In the genomic region with DNA sequence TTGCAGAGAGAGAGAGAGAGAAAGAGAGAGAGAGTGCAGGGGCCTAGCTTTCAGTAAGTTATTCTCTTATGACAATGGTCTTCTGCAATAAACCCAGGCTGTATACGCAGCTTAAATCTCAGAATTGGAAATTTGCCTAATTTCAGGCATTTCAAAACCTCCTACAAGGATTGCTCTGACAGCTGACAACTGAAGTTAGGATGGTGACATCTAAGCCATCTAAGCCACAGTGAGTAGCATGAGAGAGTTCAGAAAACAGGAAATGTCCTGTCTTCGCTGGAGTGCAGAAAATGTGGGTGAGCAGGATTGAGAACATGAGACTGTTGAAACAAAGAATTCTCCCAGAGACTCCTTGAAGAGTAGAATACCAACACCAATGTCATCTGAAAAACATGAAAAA, we compare ENCODE assay signal across 17 mouse cellular contexts. TPM values are rescaled to one million over a fixed set of nuclear protein-coding genes. Genes with fewer than 3 reads are reported as not detected.
"Had no signal": no experiment of that assay in that cellular context is flagged by ENCODE, and none has a peak within 500 bp of the region (broad histone marks: within the 10 kb centered on the region; RNA-seq: fewer than 3 reads in every experiment).

No protein-coding gene starts in this region.

- H3K27me3 ChIP-seq: limb, embryonic 12.5 days; liver, embryonic 13.5 days; midbrain, embryonic 12.5 days; stomach, embryonic 15.5 days had no signal

- H3K9ac ChIP-seq: limb, embryonic 12.5 days; liver, embryonic 13.5 days; liver, postnatal 0 days; midbrain, embryonic 12.5 days; stomach, embryonic 15.5 days had no signal

- H3K4me3 ChIP-seq: limb, embryonic 12.5 days; liver, embryonic 13.5 days; midbrain, embryonic 12.5 days; stomach, embryonic 15.5 days had no signal

- H3K36me3 ChIP-seq: limb, embryonic 12.5 days; liver, embryonic 13.5 days; midbrain, embryonic 12.5 days; stomach, embryonic 15.5 days had no signal

- H3K27ac ChIP-seq: limb, embryonic 12.5 days; liver, embryonic 13.5 days; macrophage; midbrain, embryonic 12.5 days; stomach, embryonic 15.5 days had no signal

- ATAC-seq: liver, postnatal 0 days had no signal

- H3K4me1 ChIP-seq: limb, embryonic 12.5 days; liver, embryonic 13.5 days; midbrain, embryonic 12.5 days; stomach, embryonic 15.5 days had no signal

- H3K9me3 ChIP-seq: limb, embryonic 12.5 days; liver, embryonic 13.5 days; midbrain, embryonic 12.5 days; stomach, embryonic 15.5 days had no signal

- DNase-seq: kidney, adult 8-10 months; kidney, postnatal 36 days; layer of hippocampus, adult 9-11 months; layer of hippocampus, postnatal 36 days; liver; liver, embryonic 13.5 days; liver, postnatal 0 days; right cerebral cortex, postnatal 14 days; thymus, adult 2 months; thymus, postnatal 25 days had no signal

- H3K4me2 ChIP-seq: limb, embryonic 12.5 days; liver, embryonic 13.5 days; midbrain, embryonic 12.5 days; stomach, embryonic 15.5 days had no signal

RNA-seq across cellular contexts. Expression of gene Fam110c, which starts 56.8 kb away (rescaled TPM):
- total RNA-seq: layer of hippocampus, adult 18-20 months; layer of hippocampus, postnatal 36 days; midbrain, postnatal 0 days had no signal
- polyA plus RNA-seq: neural tube, embryonic 14.5 days had no signal
